Mouse (Mus musculus) limb, embryonic 14.5 days (tissue): ENCODE measurements around the gene Gm10803. TPM values are rescaled to one million over a fixed set of nuclear protein-coding genes. Genes with fewer than 3 reads are reported as not detected.

Source experiments
- ATAC-seq: fragments of 200-750 bp; cut with Nextera tagmentation; 2 replicates; pipeline ENCODE4 v1.8.0; 2017; ENCODE audit warnings: low read depth, moderate number of reproducible peaks, moderate TSS enrichment; ENCODE audit not compliant: low FRiP score
- DNase-seq: peaks from one replicate; pipeline ENCODE4 v3.0.0-alpha.2; 2015; ENCODE audit warnings: low spot score
- H3K27ac ChIP-seq: fragments of 300-500 bp; sonication (generic); replicated peaks from 2 replicates; pipeline ENCODE4 v1.5.1; 2014; ENCODE audit warnings: low read depth, mild to moderate bottlenecking, low read length, moderate library complexity, mixed read lengths
- H3K27me3 ChIP-seq: fragments of 300-500 bp; sonication (generic); 2 replicates; pipeline ENCODE4 v1.6.1; 2014; ENCODE audit warnings: low read length, mixed read lengths; ENCODE audit not compliant: control insufficient read depth, insufficient read depth
- H3K36me3 ChIP-seq: fragments of 300-500 bp; sonication (generic); 2 replicates; pipeline ENCODE4 v1.6.1; 2014; ENCODE audit warnings: mild to moderate bottlenecking, low read length, moderate library complexity, mixed read lengths; ENCODE audit not compliant: control insufficient read depth, insufficient read depth
- H3K4me1 ChIP-seq: fragments of 300-500 bp; sonication (generic); 2 replicates; pipeline ENCODE4 v1.6.1; 2014; ENCODE audit warnings: antibody characterized with exemption, low read length, mixed read lengths; ENCODE audit not compliant: control insufficient read depth, insufficient read depth
- H3K4me2 ChIP-seq: fragments of 300-500 bp; sonication (generic); replicated peaks from 2 replicates; pipeline ENCODE4 v1.6.1; 2014; ENCODE audit warnings: low read depth, mild to moderate bottlenecking, low read length, moderate library complexity; ENCODE audit not compliant: severe bottlenecking
- H3K4me3 ChIP-seq: fragments of 300-500 bp; sonication (generic); replicated peaks from 2 replicates; pipeline ENCODE4 v1.5.1; 2014; ENCODE audit warnings: low read length
- H3K9ac ChIP-seq: fragments of 300-500 bp; sonication (generic); 2 replicates; pipeline ENCODE4 v1.6.1; 2014; ENCODE audit warnings: mild to moderate bottlenecking, low read depth, low read length, moderate library complexity; ENCODE audit not compliant: severe bottlenecking
- H3K9me3 ChIP-seq: fragments of 300-500 bp; sonication (generic); 2 replicates; pipeline ENCODE4 v1.6.1; 2016; ENCODE audit warnings: low read length; ENCODE audit not compliant: control insufficient read depth
- POLR2A ChIP-seq: fragments of 200-500 bp; IDR thresholded peaks from 2 replicates; pipeline ENCODE4 v1.8.0; 2012; ENCODE audit warnings: inconsistent platforms, mild to moderate bottlenecking, moderate library complexity, borderline replicate concordance; ENCODE audit not compliant: insufficient read depth, insufficient read length; ENCODE audit errors: extremely low read depth
- WGBS: fragments of 180-500 bp; shearing (Covaris S2); extraction: QIAGEN DNeasy Blood & Tissue Kit; methylation state at CpG from one replicate; pipeline ENCODE4 v1.1.7; 2014; 5-methylcytosine and 5-hydroxymethylcytosine counted together
- polyA plus RNA-seq, 2 experiments: library from polyadenylated mRNA; depleted of rRNA in 1 of 2; stranded (reverse) in 1 of 2; unstranded in 1 of 2; fragments of >200 nt; fragmentation: Nextera tagmentation in 1 of 2; extraction: Ambion mirVana in 1 of 2; gene quantifications; 2 replicates each; pipeline versions ENCODE4 v1.2.1 to v1.2.3; 2012 to 2014

The Gm10803 gene
- polyA plus RNA-seq, 2 experiments: 0.03 TPM; not detected in 1

DNA sequence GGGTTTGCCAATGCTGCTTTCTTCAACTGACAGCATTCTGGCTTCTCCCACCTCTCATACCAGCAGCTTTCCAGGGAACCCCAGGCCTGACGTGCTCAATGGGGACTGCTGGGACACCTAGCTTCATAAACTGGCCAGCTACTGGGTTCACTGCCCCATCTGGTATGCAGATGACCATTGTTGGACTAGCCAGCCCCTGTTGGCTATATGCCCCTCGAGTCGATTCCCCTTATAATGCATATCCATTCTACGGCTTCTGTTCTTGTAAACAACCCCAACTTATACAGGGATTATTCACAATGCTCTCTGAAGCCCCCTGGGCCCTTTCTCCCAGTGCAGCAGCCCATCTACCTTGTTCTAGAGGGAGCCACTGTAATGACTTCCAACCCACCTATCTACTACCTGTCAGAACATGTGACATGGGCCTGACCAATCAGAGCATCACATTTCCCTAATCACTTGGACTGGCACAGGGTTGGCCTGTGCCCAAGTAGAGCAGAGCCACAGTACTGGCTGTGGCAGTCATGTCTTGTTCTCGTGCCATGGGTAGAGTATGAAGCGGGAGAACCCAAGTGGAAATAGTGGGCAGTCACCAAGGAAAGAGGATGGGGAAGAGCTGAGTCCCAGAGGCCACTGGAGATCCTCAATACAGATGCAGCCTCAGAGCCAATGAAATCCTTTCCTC lies 44.4 kb downstream of the Gm10803 start:
- Histone ChIP-seq H3K36me3 (no peaks in the 10 kb centered on the region), H3K4me1 (peaks cover 2% of the 10 kb centered on the region; the same call in 1 of the 2 replicates), H3K27ac (no peak overlapping the region), H3K9ac (no peak overlapping the region), H3K4me2 (no peak overlapping the region), H3K27me3 (no peaks in the 10 kb centered on the region), H3K9me3 (no peaks in the 10 kb centered on the region), H3K4me3 (no peak overlapping the region)
- 85% methylated on average over 6 of the region's 6 CpGs for WGBS
- no peak for TF ChIP-seq POLR2A
- ATAC-seq (no peak), DNase-seq (no peak)

DNA sequence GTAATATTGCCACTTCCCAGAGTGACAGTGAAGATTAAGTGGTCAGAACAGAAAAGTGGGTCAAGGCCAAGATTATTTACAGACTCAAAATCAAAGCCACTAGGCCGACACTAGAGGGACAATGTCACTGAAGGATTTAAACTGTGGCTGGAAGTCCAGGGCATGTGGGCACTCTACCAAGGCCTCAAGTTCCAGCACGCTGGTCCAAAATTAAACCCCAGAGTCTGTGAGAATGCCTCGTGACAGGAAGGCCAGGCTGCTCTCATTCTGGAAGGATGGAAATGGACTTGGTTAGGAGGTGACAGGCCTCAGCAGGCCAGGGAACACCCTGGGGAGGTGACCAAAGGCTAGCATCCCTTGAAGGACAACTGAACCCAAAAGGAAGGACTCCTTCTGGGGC lies 48.4 kb downstream of the Gm10803 start:
- H3K9ac ChIP-seq: no peak overlapping the region
- ATAC-seq (no peak), DNase-seq (no peak)
- H3K4me1 ChIP-seq: no peaks in the 10 kb centered on the region
- no peak overlapping the region for H3K4me3 ChIP-seq
- H3K36me3 ChIP-seq: no peaks in the 10 kb centered on the region
- no peaks in the 10 kb centered on the region for H3K27me3 ChIP-seq
- H3K4me2 ChIP-seq: no peak overlapping the region
- no peaks in the 10 kb centered on the region for H3K9me3 ChIP-seq
- TF ChIP-seq POLR2A: no peak
- WGBS: 79% methylated on average over 3 of the region's 3 CpGs
- H3K27ac ChIP-seq: no peak overlapping the region

DNA sequence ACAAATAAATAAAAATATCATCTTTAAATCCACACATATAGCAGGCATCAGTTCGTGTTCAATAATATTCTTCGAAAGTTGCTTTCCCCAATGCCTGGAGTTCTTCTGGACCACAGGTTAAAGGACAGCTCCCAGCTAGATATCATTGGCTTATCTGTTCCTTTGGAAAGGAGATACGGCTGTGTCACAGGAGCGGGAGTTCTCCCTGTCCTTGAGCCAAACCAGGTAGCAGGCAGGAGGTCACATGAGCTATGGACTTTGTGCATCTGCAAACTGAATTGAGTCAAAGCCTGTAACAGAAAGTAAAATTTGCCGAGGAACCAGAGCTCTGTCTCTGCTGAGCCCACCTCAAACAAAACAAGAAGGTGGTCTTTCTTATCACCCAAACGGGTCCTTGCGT lies 52.7 kb downstream of the Gm10803 start:
- H3K27me3 ChIP-seq: peaks cover 3% of the 10 kb centered on the region; the same call in 1 of the 2 replicates
- H3K4me1 ChIP-seq: peaks cover 9% of the 10 kb centered on the region

More for the DNA sequence above, 52.7 kb downstream of the Gm10803 start:
- Histone ChIP-seq H3K36me3 (no peaks in the 10 kb centered on the region), H3K27ac (no peak overlapping the region), H3K9me3 (no peaks in the 10 kb centered on the region), H3K9ac (no peak overlapping the region), H3K4me2 (no peak overlapping the region), H3K4me3 (no peak overlapping the region)
- DNase-seq: no peak
- TF ChIP-seq POLR2A: no peak
- no peak for ATAC-seq
- 84% methylated on average over 7 of the region's 7 CpGs for WGBS

Other genes starting within 250 kb of the Gm10803 start
- 34.5 and 42.3 TPM in 2 replicates for gene Tspan18, start 226.1 kb upstream of the Gm10803 start, polyA plus RNA-seq (2012; rRNA removed)
- gene Tspan18, start 226.1 kb upstream of the Gm10803 start, polyA plus RNA-seq (2014; fragmentation: Nextera tagmentation; extraction: Ambion mirVana): 24.5 and 26.6 TPM in 2 replicates
- 52.3 and 56.6 TPM in 2 replicates for gene Cd82, start 97.4 kb upstream of the Gm10803 start, polyA plus RNA-seq (2012; rRNA removed)
- gene Cd82, start 97.4 kb upstream of the Gm10803 start, polyA plus RNA-seq (2014; fragmentation: Nextera tagmentation; extraction: Ambion mirVana): 26.7 and 32.9 TPM in 2 replicates
- gene Alx4, start 81.8 kb downstream of the Gm10803 start, polyA plus RNA-seq (2012; rRNA removed): 5.8 and 6.0 TPM in 2 replicates
- 2.6 and 3.0 TPM in 2 replicates for gene Alx4, start 81.8 kb downstream of the Gm10803 start, polyA plus RNA-seq (2014; fragmentation: Nextera tagmentation; extraction: Ambion mirVana)